Mouse (Mus musculus): Measurements from ENCODE around the gene Zfp462. TPM values are rescaled to one million over a fixed set of nuclear protein-coding genes. Genes with fewer than 3 reads are reported as not detected.

Zfp462 gene
- polyA plus RNA-seq, 1 experiment = 0.07 TPM

DNA sequence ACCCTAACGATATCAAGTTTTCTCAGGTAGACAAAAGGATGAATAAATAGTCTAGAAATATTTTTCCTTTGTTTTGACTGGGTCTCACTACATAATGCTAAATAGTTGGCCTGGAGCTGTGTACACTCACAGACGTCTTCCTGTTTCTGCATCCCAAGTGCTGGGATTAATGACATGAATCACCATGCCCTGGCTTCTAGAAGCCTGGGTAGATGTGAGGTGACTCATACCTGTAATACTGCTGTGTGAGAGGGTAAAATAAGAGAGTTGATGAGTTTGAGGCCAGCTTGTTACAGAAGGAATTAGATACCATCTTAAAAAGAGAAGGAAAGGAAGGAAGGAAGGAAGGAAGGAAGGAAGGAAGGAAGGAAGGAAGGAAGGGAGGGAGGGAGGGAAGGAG, 15.2 kb upstream of the Zfp462 start:
- Histone ChIP-seq H3K27ac (ENCODE audit: insufficient read depth, low read depth, low read length) (no peak overlapping the region), H3K4me1 (ENCODE audit: control insufficient read depth, insufficient read depth, low read length) (peaks cover 5% of the 10 kb centered on the region), H3K4me3 (ENCODE audit: insufficient read depth, low read length) (no peak overlapping the region)
- TF ChIP-seq POLR2A (IDR thresholded peaks at IDR 0.05; ENCODE audit: borderline replicate concordance, low read depth, low read length) (no peak), CTCF (IDR thresholded peaks at IDR 0.05; ENCODE audit: low read depth, low read length) (no peak)

- no peak overlapping the region for H3K27ac ChIP-seq (ENCODE audit: insufficient read depth, low read depth, low read length)
- TF ChIP-seq POLR2A (IDR thresholded peaks at IDR 0.05; ENCODE audit: borderline replicate concordance, low read depth, low read length) = no peak
- no peak for TF ChIP-seq CTCF (IDR thresholded peaks at IDR 0.05; ENCODE audit: low read depth, low read length)
- no peaks in the 10 kb centered on the region for H3K4me1 ChIP-seq (ENCODE audit: control insufficient read depth, insufficient read depth, low read length)
- no peak overlapping the region for H3K4me3 ChIP-seq (ENCODE audit: insufficient read depth, low read length)
Measured at GRCm38 (mm10) chr4:54932668-54933067, 12.2 kb upstream of the Zfp462 start.

GRCm38 (mm10) chr4:54937161-54937560, 7.7 kb upstream of the Zfp462 start:
- no peak for TF ChIP-seq CTCF (IDR thresholded peaks at IDR 0.05; ENCODE audit: low read depth, low read length)
- TF ChIP-seq POLR2A (IDR thresholded peaks at IDR 0.05; ENCODE audit: borderline replicate concordance, low read depth, low read length) = no peak
- H3K4me1 ChIP-seq (ENCODE audit: control insufficient read depth, insufficient read depth, low read length) = no peaks in the 10 kb centered on the region
- H3K27ac ChIP-seq (ENCODE audit: insufficient read depth, low read depth, low read length) = no peak overlapping the region
- H3K4me3 ChIP-seq (ENCODE audit: insufficient read depth, low read length) = no peak overlapping the region

DNA sequence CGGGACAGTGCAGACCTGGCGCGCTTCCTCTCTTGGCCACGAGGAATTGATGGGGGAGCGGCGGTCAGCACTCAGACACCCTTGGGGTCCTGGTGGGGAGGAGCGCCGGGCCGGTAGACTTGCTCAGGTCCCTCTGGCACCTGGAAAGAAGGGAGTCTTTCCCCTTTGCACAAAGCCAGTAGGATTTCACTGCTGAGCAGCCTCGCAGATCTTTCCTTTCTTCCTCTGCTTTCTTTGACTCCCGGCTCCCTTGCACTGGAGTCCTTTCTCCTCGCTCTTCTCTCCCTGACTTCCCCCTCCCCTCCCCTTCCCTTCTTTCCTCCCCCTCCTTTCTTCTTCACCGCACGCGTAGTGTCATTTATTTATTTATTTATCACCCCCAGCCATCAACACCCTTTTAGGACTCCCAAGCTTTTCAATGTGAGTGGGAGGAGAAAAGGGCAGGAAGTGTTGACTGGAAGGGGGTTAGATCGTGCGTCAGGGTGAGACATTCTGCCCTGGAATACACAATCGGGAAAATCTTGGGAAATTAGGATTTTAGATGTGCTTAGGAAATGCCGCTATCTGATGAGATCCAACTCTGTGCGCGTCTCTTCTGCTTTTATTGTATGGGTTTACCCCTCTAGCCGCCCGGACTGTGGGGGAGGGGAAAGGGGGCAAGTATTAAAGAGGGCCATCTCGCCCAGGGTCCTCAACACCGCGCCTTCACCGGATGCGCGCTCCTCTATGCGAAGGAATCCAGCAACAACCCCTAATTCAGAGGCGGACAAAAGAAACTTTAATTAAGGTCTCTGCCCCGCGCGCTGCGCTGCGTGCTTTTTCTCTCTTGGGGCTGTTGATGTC, 976 bp downstream of the Zfp462 start:
- peaks cover 3% of the 10 kb centered on the region; the same call in 1 of the 2 replicates for H3K4me1 ChIP-seq (ENCODE audit: control insufficient read depth, insufficient read depth, low read length)
- no peak overlapping the region for H3K27ac ChIP-seq (ENCODE audit: insufficient read depth, low read depth, low read length)
- H3K4me3 ChIP-seq (ENCODE audit: insufficient read depth, low read length) = peak overlapping the region; percentile 55
- TF ChIP-seq CTCF (IDR thresholded peaks at IDR 0.05; ENCODE audit: low read depth, low read length) (no peak), POLR2A (IDR thresholded peaks at IDR 0.05; ENCODE audit: borderline replicate concordance, low read depth, low read length) (no peak)

DNA sequence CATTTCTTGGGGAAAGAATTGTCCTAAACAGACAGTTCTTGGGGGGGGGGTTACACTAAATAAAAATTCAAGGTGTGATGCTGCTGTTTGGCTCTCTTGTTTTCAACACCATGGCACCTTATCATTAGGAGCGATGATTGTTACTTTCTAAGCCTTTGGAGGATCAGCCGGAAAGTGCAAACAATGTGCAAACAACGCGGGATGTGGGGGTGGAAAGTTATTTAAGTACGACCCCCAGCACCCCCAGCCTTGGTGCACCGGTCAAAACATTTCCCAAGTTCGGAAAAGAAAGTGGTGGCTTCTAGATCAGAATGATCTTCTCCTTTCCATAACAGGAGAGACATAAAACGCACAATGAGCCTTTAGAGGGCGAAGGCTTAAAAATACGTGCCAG, 1.8 kb downstream of the Zfp462 start:
- no peak for TF ChIP-seq POLR2A (IDR thresholded peaks at IDR 0.05; ENCODE audit: borderline replicate concordance, low read depth, low read length)
- no peak for TF ChIP-seq CTCF (IDR thresholded peaks at IDR 0.05; ENCODE audit: low read depth, low read length)
- Histone ChIP-seq H3K4me3 (ENCODE audit: insufficient read depth, low read length) (peak overlapping the region; percentile 89), H3K4me1 (ENCODE audit: control insufficient read depth, insufficient read depth, low read length) (peaks cover 3% of the 10 kb centered on the region; the same call in 1 of the 2 replicates), H3K27ac (ENCODE audit: insufficient read depth, low read depth, low read length) (no peak overlapping the region)

DNA sequence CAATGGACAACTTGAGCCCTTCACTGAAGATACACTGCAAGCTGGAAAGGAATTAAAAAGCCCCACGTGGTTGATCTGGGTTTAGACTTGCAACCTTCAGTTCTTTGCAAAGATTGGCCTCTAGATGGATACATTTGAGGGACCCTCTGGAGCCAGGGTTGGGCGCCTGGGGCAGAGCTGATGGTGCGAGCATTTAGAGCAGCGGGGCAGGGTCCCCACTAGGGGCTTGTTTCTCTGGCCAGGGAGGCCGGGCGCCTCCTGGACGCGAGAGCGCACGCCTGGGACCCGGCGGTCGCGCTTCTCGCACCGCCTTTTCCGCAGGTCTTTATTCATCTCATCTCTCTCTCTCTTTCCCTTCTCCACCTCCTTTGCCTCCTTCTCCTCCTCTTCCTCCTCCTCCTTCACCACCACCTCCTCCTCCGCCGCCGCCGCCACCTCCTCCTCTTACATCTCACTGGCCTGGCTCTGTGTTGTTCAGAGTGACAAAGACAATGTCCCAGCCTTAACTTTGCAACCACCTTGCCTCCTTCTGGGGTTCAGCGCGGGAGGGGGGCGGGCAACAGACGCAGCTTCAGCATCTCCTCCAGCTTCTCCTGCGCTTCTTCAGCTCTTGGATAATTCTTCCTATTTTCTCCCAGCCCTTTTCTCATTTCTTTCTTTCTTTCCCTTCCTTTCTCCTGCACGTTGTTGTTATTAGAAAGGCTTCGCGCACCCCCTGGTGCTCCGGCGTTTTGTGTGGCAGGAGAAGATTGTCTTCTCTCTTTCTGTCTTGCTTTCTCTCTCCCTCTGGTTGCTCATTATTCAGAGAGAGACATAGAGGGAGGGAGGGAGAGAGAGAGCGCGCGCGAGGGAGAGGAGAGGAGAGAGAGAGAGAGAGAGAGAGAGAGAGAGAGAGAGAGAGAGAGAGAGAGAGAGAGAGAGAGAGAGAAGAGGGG, 2.5 kb downstream of the Zfp462 start:
- peak overlapping the region; percentile 89 for H3K4me3 ChIP-seq (ENCODE audit: insufficient read depth, low read length)
- TF ChIP-seq CTCF (IDR thresholded peaks at IDR 0.05; ENCODE audit: low read depth, low read length) = no peak
- no peak for TF ChIP-seq POLR2A (IDR thresholded peaks at IDR 0.05; ENCODE audit: borderline replicate concordance, low read depth, low read length)

GRCm38 (mm10) chr4:54947991-54948615, 3.3 kb downstream of the Zfp462 start:
- TF ChIP-seq POLR2A (IDR thresholded peaks at IDR 0.05; ENCODE audit: borderline replicate concordance, low read depth, low read length) (no peak), CTCF (IDR thresholded peaks at IDR 0.05; ENCODE audit: low read depth, low read length) (no peak)
- Histone ChIP-seq H3K27ac (ENCODE audit: insufficient read depth, low read depth, low read length) (no peak overlapping the region), H3K4me3 (ENCODE audit: insufficient read depth, low read length) (peak overlapping the region; percentile 89), H3K4me1 (ENCODE audit: control insufficient read depth, insufficient read depth, low read length) (peaks cover 8% of the 10 kb centered on the region)

More for the DNA sequence above, 2.5 kb downstream of the Zfp462 start:
- Histone ChIP-seq H3K4me1 (ENCODE audit: control insufficient read depth, insufficient read depth, low read length) (peaks cover 3% of the 10 kb centered on the region; the same call in 1 of the 2 replicates), H3K27ac (ENCODE audit: insufficient read depth, low read depth, low read length) (no peak overlapping the region)

- H3K4me3 ChIP-seq (ENCODE audit: insufficient read depth, low read length) = peak overlapping the region; percentile 89
- H3K27ac ChIP-seq (ENCODE audit: insufficient read depth, low read depth, low read length) = no peak overlapping the region
- H3K4me1 ChIP-seq (ENCODE audit: control insufficient read depth, insufficient read depth, low read length) = peaks cover 11% of the 10 kb centered on the region
- TF ChIP-seq POLR2A (IDR thresholded peaks at IDR 0.05; ENCODE audit: borderline replicate concordance, low read depth, low read length) = no peak
- TF ChIP-seq CTCF (IDR thresholded peaks at IDR 0.05; ENCODE audit: low read depth, low read length) = no peak
Measured at GRCm38 (mm10) chr4:54948616-54949560, 4.0 kb downstream of the Zfp462 start.

All from bone marrow macrophage, adult 2 months (primary cell).